21 mouse cellular contexts compared by ENCODE assay signal in genomic region chr10:128144961-128145360, GRCm38 (mm10). TPM values are rescaled to one million over a fixed set of nuclear protein-coding genes. Genes with fewer than 3 reads are reported as not detected.
DNase-seq lines count a peak whose midpoint lies in the region; ATAC-seq lines count a peak whose summit lies in the region.
"Had no signal": no experiment of that assay in that cellular context is flagged by ENCODE, and none has a peak within 500 bp of the region (broad histone marks: within the 10 kb centered on the region; RNA-seq: fewer than 3 reads in every experiment).

No protein-coding gene starts in this region.

- H3K27ac ChIP-seq in embryonic facial prominence, embryonic 15.5 days (replicated peaks), result 0 out of 2 replicates have a peak overlapping the region, but pooled peaks have one; percentile 3
- no peak overlapping the region for H3K27ac ChIP-seq in forebrain, embryonic 13.5 days
- H3K27ac ChIP-seq: forebrain, embryonic 15.5 days; hindbrain, postnatal 0 days; left cerebral cortex, adult 2 months; limb, embryonic 10.5 days; liver, embryonic 13.5 days; macrophage had no signal

- no peak overlapping the region for H3K4me3 ChIP-seq in embryonic facial prominence, embryonic 15.5 days (replicated peaks)
- no peak overlapping the region for H3K4me3 ChIP-seq in forebrain, embryonic 13.5 days
- H3K4me3 ChIP-seq: forebrain, embryonic 15.5 days; heart, embryonic 12.5 days; left cerebral cortex, adult 2 months; limb, embryonic 10.5 days; liver, embryonic 13.5 days had no signal

- H3K4me1 ChIP-seq in embryonic facial prominence, embryonic 15.5 days, result peaks cover 18% of the 10 kb centered on the region
- peaks cover 5% of the 10 kb centered on the region; the same call in 1 of the 2 replicates for H3K4me1 ChIP-seq in forebrain, embryonic 13.5 days
- H3K4me1 ChIP-seq: forebrain, embryonic 15.5 days had no signal

- no peaks in the 10 kb centered on the region for H3K27me3 ChIP-seq in embryonic facial prominence, embryonic 15.5 days
- no peaks in the 10 kb centered on the region for H3K27me3 ChIP-seq in forebrain, embryonic 13.5 days
- H3K27me3 ChIP-seq: forebrain, embryonic 15.5 days; heart, embryonic 12.5 days; liver, embryonic 13.5 days had no signal

- no peak overlapping the region for H3K4me2 ChIP-seq in embryonic facial prominence, embryonic 15.5 days (replicated peaks)
- H3K4me2 ChIP-seq in forebrain, embryonic 13.5 days, result no peak overlapping the region
- H3K4me2 ChIP-seq: forebrain, embryonic 15.5 days; heart, embryonic 12.5 days; liver, embryonic 13.5 days; midbrain, embryonic 11.5 days had no signal

- DNase-seq in gastrocnemius, postnatal 25 days, result peak; percentile 24
- no peak for DNase-seq in gastrocnemius, adult 8-10 months (ENCODE audit: low spot score in 2 of 2)
- DNase-seq in NIH3T3 (ENCODE audit: low read depth), result peak; percentile 74
- peak; percentile 42 for DNase-seq in skeletal muscle tissue, adult 2 months (ENCODE audit: low read depth, low spot score)
- DNase-seq: cerebellum, adult 9-11 months; gastrocnemius, postnatal 14 days; kidney, adult 11 months; kidney, postnatal 14 days; liver, embryonic 13.5 days; right cerebral cortex, postnatal 14 days had no signal

- H3K9ac ChIP-seq in embryonic facial prominence, embryonic 15.5 days, result no peak overlapping the region
- H3K9ac ChIP-seq in forebrain, embryonic 13.5 days, result no peak overlapping the region
- H3K9ac ChIP-seq: forebrain, embryonic 15.5 days; heart, embryonic 12.5 days; liver, embryonic 13.5 days had no signal

- ATAC-seq in embryonic facial prominence, embryonic 15.5 days (ENCODE audit: insufficient number of reproducible peaks, low FRiP score, low TSS enrichment, low read depth), result no peak
- no peak for ATAC-seq in forebrain, embryonic 13.5 days
- no peak for ATAC-seq in activated CD4-positive, CD25-positive, alpha-beta regulatory T cell, adult 4 months
- ATAC-seq: forebrain, embryonic 15.5 days; hindbrain, postnatal 0 days had no signal

- H3K9me3 ChIP-seq in embryonic facial prominence, embryonic 15.5 days (replicated peaks), result no peaks in the 10 kb centered on the region
- H3K9me3 ChIP-seq in forebrain, embryonic 13.5 days (replicated peaks), result no peaks in the 10 kb centered on the region
- H3K9me3 ChIP-seq: forebrain, embryonic 15.5 days; G1E; heart, embryonic 12.5 days; limb, embryonic 10.5 days; liver, embryonic 13.5 days had no signal

- H3K36me3 ChIP-seq in embryonic facial prominence, embryonic 15.5 days, result peaks cover 59% of the 10 kb centered on the region
- peaks cover 21% of the 10 kb centered on the region; the same call in 1 of the 2 replicates for H3K36me3 ChIP-seq in forebrain, embryonic 13.5 days (ENCODE audit: poor library complexity, severe bottlenecking)
- H3K36me3 ChIP-seq: forebrain, embryonic 15.5 days had no signal

- WGBS in embryonic facial prominence, embryonic 15.5 days, result 40% methylated on average over 2 of the region's 2 CpGs
- WGBS in forebrain, embryonic 13.5 days, result 86% methylated on average over 2 of the region's 2 CpGs

RNA-seq across cellular contexts. Expression of gene Rbms2, which starts 35.1 kb away (rescaled TPM):
- 10 to 100 TPM; 54.4 to 61.5 TPM for total RNA-seq in gastrocnemius, postnatal 25 days (2021)
- 10 to 100 TPM; 53.5 to 63.6 (median 60.7) TPM for total RNA-seq in gastrocnemius, adult 8-10 months (2022)
- polyA plus RNA-seq in embryonic facial prominence, embryonic 15.5 days (2015; fragmentation: Nextera tagmentation; extraction: Ambion mirVana), result 40.1 and 41.6 TPM in 2 replicates
- polyA plus RNA-seq in forebrain, embryonic 13.5 days (2015; fragmentation: Nextera tagmentation; extraction: Ambion mirVana), result 12.6 and 12.9 TPM in 2 replicates
- 10 to 100 TPM; 20.9 to 25.0 TPM for polyA plus RNA-seq in activated CD4-positive, CD25-positive, alpha-beta regulatory T cell, adult 4 months (2017; shearing (Covaris generic))

RNA-seq across cellular contexts. Expression of gene Gls2, which starts 49.3 kb away (rescaled TPM):
- total RNA-seq in gastrocnemius, postnatal 25 days (2021), result under 1 TPM; 0.41 to 0.94 TPM
- under 1 TPM; 0.36 to 0.97 (median 0.58) TPM for total RNA-seq in gastrocnemius, adult 8-10 months (2022)
- polyA plus RNA-seq in embryonic facial prominence, embryonic 15.5 days (2015; fragmentation: Nextera tagmentation; extraction: Ambion mirVana), result 2.0 and 2.5 TPM in 2 replicates
- polyA plus RNA-seq in forebrain, embryonic 13.5 days (2015; fragmentation: Nextera tagmentation; extraction: Ambion mirVana), result 0.48 and 1.3 TPM in 2 replicates
- polyA plus RNA-seq in activated CD4-positive, CD25-positive, alpha-beta regulatory T cell, adult 4 months (2017; shearing (Covaris generic)), result under 1 TPM in 1 of 2 experiments, not detected in 1; 0.26 TPM
- polyA plus RNA-seq: macrophage had no signal

RNA-seq across cellular contexts. Expression of gene Baz2a, which starts 53.6 kb away (rescaled TPM):
- 10 to 100 TPM; 11.4 to 12.0 TPM for total RNA-seq in gastrocnemius, postnatal 25 days (2021)
- total RNA-seq in gastrocnemius, adult 8-10 months (2022), result 10 to 100 TPM; 11.3 to 13.9 (median 12.6) TPM
- polyA plus RNA-seq in embryonic facial prominence, embryonic 15.5 days (2015; fragmentation: Nextera tagmentation; extraction: Ambion mirVana), result 11.0 and 12.2 TPM in 2 replicates
- polyA plus RNA-seq in forebrain, embryonic 13.5 days (2015; fragmentation: Nextera tagmentation; extraction: Ambion mirVana), result 11.6 and 12.6 TPM in 2 replicates
- 10 to 100 TPM; 44.1 to 53.3 TPM for polyA plus RNA-seq in activated CD4-positive, CD25-positive, alpha-beta regulatory T cell, adult 4 months (2017; shearing (Covaris generic))

Comparison
In these comparisons a context has a peak if more than half of its experiments do, and no peak if none do; other contexts are left out.
1. DNase-seq: peak in gastrocnemius, postnatal 25 days (single experiment), NIH3T3 (single experiment) and skeletal muscle tissue, adult 2 months (single experiment); none in gastrocnemius, adult 8-10 months (0 of 2).